Mouse (Mus musculus): ENCODE measurements around the gene Ankrd36. TPM values are rescaled to one million over a fixed set of nuclear protein-coding genes. Genes with fewer than 3 reads are reported as not detected.

Ankrd36 gene
- 0.10 TPM in 1 of 2 replicates, not detected in the other for polyA plus RNA-seq (2012)

GRCm38 (mm10) chr11:5569474-5569873 is at the start of gene Ankrd36:
Gene Ankrd36 (plus strand): TSS chr11:5569684.
- no peak for TF ChIP-seq GATA1 (IDR thresholded peaks at IDR 0.05; ENCODE audit: low read length)

GRCm38 (mm10) chr11:5520412-5521265 is 48.8 kb upstream of the Ankrd36 start, which contains the start of gene Xbp1:
Gene Xbp1 (plus strand): TSS chr11:5520659.
- TF ChIP-seq GATA1 (IDR thresholded peaks at IDR 0.05; ENCODE audit: low read length), result no peak

- TF ChIP-seq GATA1 (IDR thresholded peaks at IDR 0.05; ENCODE audit: low read length), result no peak
These were observed 48.3 kb upstream of the Ankrd36 start for GRCm38 (mm10) chr11:5521266-5521515.

GRCm38 (mm10) chr11:5521516-5522291 is 47.8 kb upstream of the Ankrd36 start:
- TF ChIP-seq GATA1 (IDR thresholded peaks at IDR 0.05; ENCODE audit: low read length), result no peak

GRCm38 (mm10) chr11:5522798-5523415 is 46.6 kb upstream of the Ankrd36 start:
- TF ChIP-seq GATA1 (IDR thresholded peaks at IDR 0.05; ENCODE audit: low read length), result no peak

- TF ChIP-seq GATA1 (IDR thresholded peaks at IDR 0.05; ENCODE audit: low read length), result no peak
These were observed 44.1 kb upstream of the Ankrd36 start for GRCm38 (mm10) chr11:5525418-5525817.

- no peak for TF ChIP-seq GATA1 (IDR thresholded peaks at IDR 0.05; ENCODE audit: low read length)
These were observed 42.7 kb upstream of the Ankrd36 start for GRCm38 (mm10) chr11:5526573-5527439.

- no peak for TF ChIP-seq GATA1 (IDR thresholded peaks at IDR 0.05; ENCODE audit: low read length)
These were observed 41.5 kb upstream of the Ankrd36 start for GRCm38 (mm10) chr11:5527865-5528523.

GRCm38 (mm10) chr11:5528841-5529240 is 40.6 kb upstream of the Ankrd36 start:
- no peak for TF ChIP-seq GATA1 (IDR thresholded peaks at IDR 0.05; ENCODE audit: low read length)

- TF ChIP-seq GATA1 (IDR thresholded peaks at IDR 0.05; ENCODE audit: low read length), result no peak
These were observed 39.3 kb upstream of the Ankrd36 start for GRCm38 (mm10) chr11:5530172-5530571.

GRCm38 (mm10) chr11:5530717-5531116 is 38.8 kb upstream of the Ankrd36 start:
- TF ChIP-seq GATA1 (IDR thresholded peaks at IDR 0.05; ENCODE audit: low read length), result no peak

GRCm38 (mm10) chr11:5533108-5533507 is 36.4 kb upstream of the Ankrd36 start:
- TF ChIP-seq GATA1 (IDR thresholded peaks at IDR 0.05; ENCODE audit: low read length), result no peak

- TF ChIP-seq GATA1 (IDR thresholded peaks at IDR 0.05; ENCODE audit: low read length), result no peak
These were observed 29.2 kb upstream of the Ankrd36 start for GRCm38 (mm10) chr11:5540331-5540730.

- no peak for TF ChIP-seq GATA1 (IDR thresholded peaks at IDR 0.05; ENCODE audit: low read length)
These were observed 28.2 kb upstream of the Ankrd36 start for GRCm38 (mm10) chr11:5541230-5541798.

All from G1E-ER4 (cell line).